8 mouse cellular contexts compared by ENCODE assay signal in genomic region chr8:87961108-87961507, GRCm38 (mm10). TPM values are rescaled to one million over a fixed set of nuclear protein-coding genes. Genes with fewer than 3 reads are reported as not detected.
DNase-seq lines count a peak whose midpoint lies in the region; ATAC-seq lines count a peak whose summit lies in the region.

No protein-coding gene starts in this region.

- WGBS in forebrain, embryonic 10.5 days = under 1% methylated on average over 20 of the region's 20 CpGs
- under 1% methylated on average over 20 of the region's 20 CpGs for WGBS in hindbrain, embryonic 10.5 days
- WGBS in limb, embryonic 12.5 days = under 1% methylated on average over 20 of the region's 20 CpGs
- WGBS in midbrain, embryonic 13.5 days = under 1% methylated on average over 14 of the region's 20 CpGs

- H3K4me1 ChIP-seq in forebrain, embryonic 10.5 days = peaks cover 71% of the 10 kb centered on the region
- H3K4me1 ChIP-seq in hindbrain, embryonic 10.5 days (replicated peaks) = peaks cover 82% of the 10 kb centered on the region
- peaks cover 52% of the 10 kb centered on the region for H3K4me1 ChIP-seq in limb, embryonic 12.5 days (replicated peaks)
- H3K4me1 ChIP-seq in midbrain, embryonic 13.5 days (replicated peaks) = peaks cover 54% of the 10 kb centered on the region

- DNase-seq in adrenal gland, adult (ENCODE audit: inconsistent age in 2 of 2, low spot score in 1 of 2) = peak; percentile 64 to 86
- no peak for DNase-seq in adrenal gland, adult 8-10 months
- peak; percentile 74 for DNase-seq in adrenal gland, postnatal 25 days
- DNase-seq in forebrain, embryonic 10.5 days (ENCODE audit: extremely low spot score, low spot score) = peak; percentile 63
- peak; percentile 77 for DNase-seq in hindbrain, embryonic 10.5 days (ENCODE audit: low spot score)
- DNase-seq in natural killer cell, adult 2 months (ENCODE audit: low spot score in 2 of 2) = no peak

- no peaks in the 10 kb centered on the region for H3K36me3 ChIP-seq in forebrain, embryonic 10.5 days (replicated peaks)
- H3K36me3 ChIP-seq in hindbrain, embryonic 10.5 days = no peaks in the 10 kb centered on the region
- no peaks in the 10 kb centered on the region for H3K36me3 ChIP-seq in limb, embryonic 12.5 days
- no peaks in the 10 kb centered on the region for H3K36me3 ChIP-seq in midbrain, embryonic 13.5 days

- H3K9me3 ChIP-seq in forebrain, embryonic 10.5 days = no peaks in the 10 kb centered on the region
- H3K9me3 ChIP-seq in hindbrain, embryonic 10.5 days = no peaks in the 10 kb centered on the region
- H3K9me3 ChIP-seq in limb, embryonic 12.5 days = no peaks in the 10 kb centered on the region
- H3K9me3 ChIP-seq in midbrain, embryonic 13.5 days = no peaks in the 10 kb centered on the region

- H3K27me3 ChIP-seq in forebrain, embryonic 10.5 days (ENCODE audit: poor library complexity, severe bottlenecking) = peaks cover 49% of the 10 kb centered on the region
- H3K27me3 ChIP-seq in hindbrain, embryonic 10.5 days (ENCODE audit: insufficient read depth, poor library complexity, severe bottlenecking) = peaks cover 30% of the 10 kb centered on the region
- peaks cover 31% of the 10 kb centered on the region for H3K27me3 ChIP-seq in limb, embryonic 12.5 days
- H3K27me3 ChIP-seq in midbrain, embryonic 13.5 days = peaks cover 7% of the 10 kb centered on the region; the same call in 1 of the 2 replicates

- ATAC-seq in limb, embryonic 12.5 days (ENCODE audit: insufficient number of reproducible peaks, insufficient read depth, low FRiP score, low TSS enrichment, low read depth) = no peak
- no peak for ATAC-seq in midbrain, embryonic 13.5 days

- H3K4me3 ChIP-seq in forebrain, embryonic 10.5 days = peak overlapping the region; percentile 97
- H3K4me3 ChIP-seq in hindbrain, embryonic 10.5 days = peak overlapping the region; percentile 96
- H3K4me3 ChIP-seq in limb, embryonic 12.5 days (replicated peaks) = peak overlapping the region; percentile 93
- H3K4me3 ChIP-seq in midbrain, embryonic 13.5 days (replicated peaks) = peak overlapping the region; percentile 89

- H3K27ac ChIP-seq in forebrain, embryonic 10.5 days = peak overlapping the region; percentile 100
- H3K27ac ChIP-seq in hindbrain, embryonic 10.5 days = peak overlapping the region; percentile 100
- no peak overlapping the region for H3K27ac ChIP-seq in limb, embryonic 12.5 days
- H3K27ac ChIP-seq in midbrain, embryonic 13.5 days = no peak overlapping the region

- H3K4me2 ChIP-seq in limb, embryonic 12.5 days = peak overlapping the region; percentile 94
- H3K4me2 ChIP-seq in midbrain, embryonic 13.5 days (replicated peaks) = peak overlapping the region; percentile 85

- H3K9ac ChIP-seq in limb, embryonic 12.5 days (replicated peaks) = no peak overlapping the region
- H3K9ac ChIP-seq in midbrain, embryonic 13.5 days (replicated peaks) = peak overlapping the region; percentile 98; the same call in 1 of the 2 replicates

RNA-seq across cellular contexts. Expression of gene Zfp423, which starts 1.7 kb away (rescaled TPM):
- total RNA-seq in adrenal gland, adult 8-10 months (2022) = 10 to 100 TPM; 18.3 to 47.9 (median 33.8) TPM
- 14.5 and 17.5 TPM in 2 replicates for total RNA-seq in adrenal gland, postnatal 25 days (2021)
- 24.7 and 25.2 TPM in 2 replicates for polyA plus RNA-seq in forebrain, embryonic 10.5 days (2016; fragmentation: Nextera tagmentation; extraction: Ambion mirVana)
- polyA plus RNA-seq in hindbrain, embryonic 10.5 days (2016; fragmentation: Nextera tagmentation; extraction: Ambion mirVana) = 32.8 and 41.3 TPM in 2 replicates
- 40.3 and 43.9 TPM in 2 replicates for polyA plus RNA-seq in limb, embryonic 12.5 days (2016; fragmentation: Nextera tagmentation; extraction: Ambion mirVana)
- polyA plus RNA-seq in midbrain, embryonic 13.5 days (2015; fragmentation: Nextera tagmentation; extraction: Ambion mirVana) = 36.6 and 41.7 TPM in 2 replicates

Comparison
In these comparisons a context has a peak if more than half of its experiments do, and no peak if none do; other contexts are left out.
1. DNase-seq: peak in adrenal gland, adult (2 of 2), adrenal gland, postnatal 25 days (single experiment), forebrain, embryonic 10.5 days (single experiment) and hindbrain, embryonic 10.5 days (single experiment); none in adrenal gland, adult 8-10 months (single experiment) and natural killer cell, adult 2 months (0 of 2).
2. H3K27ac ChIP-seq: peak in forebrain, embryonic 10.5 days (single experiment) and hindbrain, embryonic 10.5 days (single experiment); none in limb, embryonic 12.5 days (single experiment) and midbrain, embryonic 13.5 days (single experiment).
3. Peak in every context shown above with its lines, with median percentiles within 50 percentile points of each other: H3K4me3 ChIP-seq.